Mouse (Mus musculus): Measurements from ENCODE around the gene Rab20. TPM values are rescaled to one million over a fixed set of nuclear protein-coding genes. Genes with fewer than 3 reads are reported as not detected.
"Not testable (repeated sequence)": the region's sequence is repeated elsewhere in the genome, so short reads cannot be mapped to it uniquely, and the experiment has no call there.

Rab20 gene
- polyA plus RNA-seq, 1 experiment, result 3.2 TPM

GRCm38 (mm10) chr8:11506802-11507201, 28.3 kb upstream of the Rab20 start:
- H3K4me3 ChIP-seq (ENCODE audit: insufficient read depth, low read length), result no peak overlapping the region
- H3K4me1 ChIP-seq (ENCODE audit: control insufficient read depth, insufficient read depth, low read length), result no peaks in the 10 kb centered on the region
- H3K27ac ChIP-seq (ENCODE audit: insufficient read depth, low read length), result no peak overlapping the region
- TF ChIP-seq CTCF (IDR thresholded peaks at IDR 0.05; ENCODE audit: borderline replicate concordance, insufficient read depth, low read length) (peak; percentile 55; the same call in 1 of the 2 replicates), POLR2A (IDR thresholded peaks at IDR 0.05; ENCODE audit: low read depth, low read length) (no peak)

DNA sequence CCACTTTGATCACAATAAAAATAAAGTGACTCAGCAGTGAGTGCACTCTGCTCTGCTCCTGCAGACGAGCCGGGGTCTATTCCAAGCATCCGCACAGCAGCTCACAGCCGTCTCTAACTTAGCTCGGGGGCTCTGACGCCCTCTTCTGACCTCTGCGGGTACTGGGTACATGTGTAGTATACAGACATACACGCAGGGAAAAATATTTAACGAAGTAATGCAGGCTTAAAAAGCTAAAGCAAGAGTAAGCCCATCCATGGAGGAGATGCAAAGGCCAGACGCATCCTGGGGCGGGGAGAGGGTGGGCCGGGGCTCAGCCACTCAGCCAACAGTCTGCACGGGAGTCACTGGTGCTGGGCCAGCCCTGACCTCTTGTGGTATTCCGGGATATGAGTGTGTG, 27.6 kb upstream of the Rab20 start:
- H3K4me1 ChIP-seq (ENCODE audit: control insufficient read depth, insufficient read depth, low read length), result no peaks in the 10 kb centered on the region
- TF ChIP-seq CTCF (IDR thresholded peaks at IDR 0.05; ENCODE audit: borderline replicate concordance, insufficient read depth, low read length) (no peak), POLR2A (IDR thresholded peaks at IDR 0.05; ENCODE audit: low read depth, low read length) (no peak)
- no peak overlapping the region for H3K27ac ChIP-seq (ENCODE audit: insufficient read depth, low read length)

GRCm38 (mm10) chr8:11503476-11504232, 25.1 kb upstream of the Rab20 start:
- H3K4me1 ChIP-seq (ENCODE audit: control insufficient read depth, insufficient read depth, low read length), result no peaks in the 10 kb centered on the region
- no peak overlapping the region for H3K27ac ChIP-seq (ENCODE audit: insufficient read depth, low read length)
- TF ChIP-seq CTCF (IDR thresholded peaks at IDR 0.05; ENCODE audit: borderline replicate concordance, insufficient read depth, low read length) (no peak), POLR2A (IDR thresholded peaks at IDR 0.05; ENCODE audit: low read depth, low read length) (no peak)
- no peak overlapping the region for H3K4me3 ChIP-seq (ENCODE audit: insufficient read depth, low read length)

More for the DNA sequence above, 27.6 kb upstream of the Rab20 start:
- no peak overlapping the region for H3K4me3 ChIP-seq (ENCODE audit: insufficient read depth, low read length)

DNA sequence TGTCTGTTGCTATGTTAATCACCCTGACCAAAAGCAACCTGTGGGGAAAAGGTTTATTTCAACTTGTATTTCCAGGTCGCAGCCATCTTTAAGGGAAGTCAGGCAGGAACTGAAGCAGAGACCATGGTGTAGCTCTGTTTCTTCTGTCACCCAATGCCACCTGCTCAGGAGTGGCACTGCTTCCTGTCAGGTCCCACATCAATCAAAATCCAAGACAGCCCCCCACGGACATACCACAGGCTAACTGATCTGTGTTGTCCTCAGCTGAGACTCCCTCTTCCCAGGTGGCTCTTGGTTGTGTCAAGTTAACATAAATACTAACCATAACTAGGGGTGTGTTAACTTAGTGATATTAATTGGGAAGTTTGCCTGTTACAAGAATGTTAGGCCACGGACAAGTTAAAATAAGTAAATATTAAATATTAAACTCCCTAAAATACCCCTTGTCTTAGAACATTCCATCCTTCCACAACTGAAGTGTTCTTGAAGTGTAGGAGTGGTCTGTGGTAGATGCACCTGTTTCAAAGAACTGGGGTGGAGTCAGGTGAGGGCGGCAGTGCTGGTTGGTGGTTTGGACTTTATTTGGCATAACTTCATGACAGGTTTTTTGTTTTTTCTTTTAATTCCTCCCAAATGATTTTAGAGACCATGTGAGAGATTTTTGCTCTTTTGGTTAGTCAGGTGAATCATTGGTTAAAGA, 20.4 kb upstream of the Rab20 start:
- TF ChIP-seq CTCF (IDR thresholded peaks at IDR 0.05; ENCODE audit: borderline replicate concordance, insufficient read depth, low read length), result no peak
- TF ChIP-seq POLR2A (IDR thresholded peaks at IDR 0.05; ENCODE audit: low read depth, low read length), result no peak
- Histone ChIP-seq H3K4me1 (ENCODE audit: control insufficient read depth, insufficient read depth, low read length) (no peaks in the 10 kb centered on the region), H3K4me3 (ENCODE audit: insufficient read depth, low read length) (peak overlapping the region; percentile 82), H3K27ac (ENCODE audit: insufficient read depth, low read length) (no peak overlapping the region)

DNA sequence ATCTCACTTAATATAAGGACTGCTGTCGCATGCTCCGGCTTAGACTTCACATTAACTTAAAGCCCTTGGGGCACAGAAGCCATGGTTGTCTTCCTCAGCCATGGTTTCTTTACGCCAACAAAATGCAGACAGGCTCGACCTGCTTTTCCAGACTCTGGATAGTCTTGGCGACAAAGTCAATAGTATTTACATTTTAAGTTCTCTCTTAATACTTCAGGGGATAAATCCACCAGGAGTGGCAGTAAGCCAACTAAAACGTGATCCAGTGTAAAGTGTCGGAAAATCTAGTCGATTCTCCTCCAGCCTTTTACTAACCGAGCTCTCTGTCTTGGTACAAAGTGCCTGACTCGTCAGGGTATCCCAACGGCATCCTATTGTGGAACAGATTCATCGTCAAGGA, 19.8 kb upstream of the Rab20 start:
- Histone ChIP-seq H3K27ac (ENCODE audit: insufficient read depth, low read length) (no peak overlapping the region), H3K4me3 (ENCODE audit: insufficient read depth, low read length) (peak overlapping the region; percentile 82), H3K4me1 (ENCODE audit: control insufficient read depth, insufficient read depth, low read length) (no peaks in the 10 kb centered on the region)
- TF ChIP-seq POLR2A (IDR thresholded peaks at IDR 0.05; ENCODE audit: low read depth, low read length), result no peak
- no peak for TF ChIP-seq CTCF (IDR thresholded peaks at IDR 0.05; ENCODE audit: borderline replicate concordance, insufficient read depth, low read length)

DNA sequence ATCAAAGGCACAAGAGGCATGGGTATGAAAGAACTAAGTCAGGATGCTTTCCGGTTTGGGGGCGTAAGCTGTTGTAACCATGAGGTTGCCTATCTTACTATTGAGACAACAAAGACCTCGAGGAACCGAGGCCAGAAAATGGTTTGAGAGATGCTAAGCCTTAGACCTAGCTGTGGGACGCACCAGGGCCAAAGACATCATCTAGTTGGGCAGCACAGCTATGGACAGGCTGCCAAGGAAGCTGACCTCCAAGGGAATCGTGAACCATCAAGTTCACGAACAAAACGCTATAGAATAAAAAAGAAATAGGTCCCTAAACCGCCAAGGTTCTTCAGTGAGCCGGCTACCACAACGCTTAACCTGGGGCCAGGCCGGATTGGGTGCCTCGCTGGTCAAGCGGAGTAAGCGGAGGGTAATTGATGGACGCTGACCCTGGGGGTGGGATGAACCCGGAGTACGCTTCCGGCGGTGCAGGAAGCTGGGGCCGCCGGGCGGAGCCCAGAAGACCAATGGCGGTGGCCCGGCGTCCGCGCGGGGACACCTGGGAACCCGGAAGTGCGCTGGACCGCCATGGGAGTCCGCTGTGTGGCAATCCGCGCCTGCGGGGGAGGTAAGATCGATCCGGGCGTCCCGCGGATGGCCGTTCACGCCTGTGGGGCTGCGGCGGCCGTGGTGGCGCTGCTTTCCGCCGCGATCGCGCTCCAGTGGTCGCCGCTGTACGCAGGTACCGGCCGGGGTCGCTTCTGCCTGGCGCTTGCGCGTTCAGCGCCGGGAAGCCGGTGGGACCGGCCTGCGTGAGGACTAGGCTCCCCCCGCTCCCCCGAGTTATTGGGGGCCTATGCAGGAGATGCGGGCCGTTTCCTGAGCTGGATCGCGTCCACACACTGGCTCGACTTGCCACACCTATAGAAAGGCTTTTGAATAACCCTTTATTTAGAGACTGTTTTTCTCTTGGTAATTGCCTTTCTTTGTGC, 18.8 kb upstream of the Rab20 start, which contains the start of gene Naxd:
Naxd (plus strand) TSS at position 490 of the 974 bp plus-strand sequence.
- Histone ChIP-seq H3K27ac (ENCODE audit: insufficient read depth, low read length) (peak within 1 kb of the TSS; percentile 44; the same call in 1 of the 2 replicates), H3K4me1 (ENCODE audit: control insufficient read depth, insufficient read depth, low read length) (no peaks in the 10 kb centered on the region), H3K4me3 (ENCODE audit: insufficient read depth, low read length) (peak within 1 kb of the TSS; percentile 82)
- TF ChIP-seq CTCF (IDR thresholded peaks at IDR 0.05; ENCODE audit: borderline replicate concordance, insufficient read depth, low read length) (no peak), POLR2A (IDR thresholded peaks at IDR 0.05; ENCODE audit: low read depth, low read length) (peak; percentile 80)

- H3K4me3 ChIP-seq (ENCODE audit: insufficient read depth, low read length); H3K27ac ChIP-seq (ENCODE audit: insufficient read depth, low read length); H3K4me1 ChIP-seq (ENCODE audit: control insufficient read depth, insufficient read depth, low read length): not testable (repeated sequence)
Observed at GRCm38 (mm10) chr8:11492340-11492739, 13.8 kb upstream of the Rab20 start.

GRCm38 (mm10) chr8:11487229-11487628, 8.7 kb upstream of the Rab20 start:
- H3K4me1 ChIP-seq (ENCODE audit: control insufficient read depth, insufficient read depth, low read length), result no peaks in the 10 kb centered on the region
- H3K4me3 ChIP-seq (ENCODE audit: insufficient read depth, low read length), result no peak overlapping the region
- no peak for TF ChIP-seq CTCF (IDR thresholded peaks at IDR 0.05; ENCODE audit: borderline replicate concordance, insufficient read depth, low read length)
- no peak for TF ChIP-seq POLR2A (IDR thresholded peaks at IDR 0.05; ENCODE audit: low read depth, low read length)
- no peak overlapping the region for H3K27ac ChIP-seq (ENCODE audit: insufficient read depth, low read length)

GRCm38 (mm10) chr8:11486142-11486541, 7.6 kb upstream of the Rab20 start:
- Histone ChIP-seq H3K4me1 (ENCODE audit: control insufficient read depth, insufficient read depth, low read length) (no peaks in the 10 kb centered on the region), H3K4me3 (ENCODE audit: insufficient read depth, low read length) (no peak overlapping the region), H3K27ac (ENCODE audit: insufficient read depth, low read length) (no peak overlapping the region)
- peak; percentile 44; the same call in 1 of the 2 replicates for TF ChIP-seq CTCF (IDR thresholded peaks at IDR 0.05; ENCODE audit: borderline replicate concordance, insufficient read depth, low read length)
- TF ChIP-seq POLR2A (IDR thresholded peaks at IDR 0.05; ENCODE audit: low read depth, low read length), result no peak
